Mouse (Mus musculus) urinary bladder, postnatal 10 days (tissue): Measurements from ENCODE around the gene Mdga2.

Experiments
- DNase-seq: peaks from one replicate; pipeline ENCODE4 v3.0.0; 2022; ENCODE audit warnings: low spot score

Gene Mdga2

GRCm38 (mm10) chr12:67056621-67057020 lies 165.7 kb downstream of the Mdga2 start:
- no peak for DNase-seq

GRCm38 (mm10) chr12:67045099-67045750 lies 177.1 kb downstream of the Mdga2 start:
- no peak for DNase-seq

GRCm38 (mm10) chr12:67041865-67042264 lies 180.5 kb downstream of the Mdga2 start:
- DNase-seq: no peak

- no peak for DNase-seq
Measured at GRCm38 (mm10) chr12:67035509-67036261, 186.7 kb downstream of the Mdga2 start.

GRCm38 (mm10) chr12:67017192-67017591 lies 205.2 kb downstream of the Mdga2 start:
- no peak for DNase-seq

GRCm38 (mm10) chr12:67011368-67011767 lies 211.0 kb downstream of the Mdga2 start:
- no peak for DNase-seq

GRCm38 (mm10) chr12:67010318-67010717 lies 212.0 kb downstream of the Mdga2 start:
- DNase-seq: no peak

- no peak for DNase-seq
Measured at GRCm38 (mm10) chr12:67009191-67009590, 213.2 kb downstream of the Mdga2 start.

- no peak for DNase-seq
Measured at GRCm38 (mm10) chr12:66954129-66954528, 268.2 kb downstream of the Mdga2 start.

- no peak for DNase-seq
Measured at GRCm38 (mm10) chr12:66915741-66916140, 306.6 kb downstream of the Mdga2 start.

- DNase-seq: no peak
Measured at GRCm38 (mm10) chr12:66899366-66899765, 323.0 kb downstream of the Mdga2 start.

GRCm38 (mm10) chr12:66896790-66897189 lies 325.6 kb downstream of the Mdga2 start:
- no peak for DNase-seq

GRCm38 (mm10) chr12:66890296-66890695 lies 332.1 kb downstream of the Mdga2 start:
- no peak for DNase-seq

- no peak for DNase-seq
Measured at GRCm38 (mm10) chr12:66889276-66889675, 333.1 kb downstream of the Mdga2 start.

GRCm38 (mm10) chr12:66888636-66889035 lies 333.7 kb downstream of the Mdga2 start:
- DNase-seq: no peak

GRCm38 (mm10) chr12:66866199-66866598 lies 356.1 kb downstream of the Mdga2 start:
- DNase-seq: no peak

GRCm38 (mm10) chr12:66853167-66853566 lies 369.2 kb downstream of the Mdga2 start:
- DNase-seq: no peak

GRCm38 (mm10) chr12:66840336-66840735 lies 382.0 kb downstream of the Mdga2 start:
- no peak for DNase-seq

- no peak for DNase-seq
Measured at GRCm38 (mm10) chr12:66755653-66756052, 466.7 kb downstream of the Mdga2 start.

- DNase-seq: no peak
Measured at GRCm38 (mm10) chr12:66734536-66734935, 487.8 kb downstream of the Mdga2 start.

- no peak for DNase-seq
Measured at GRCm38 (mm10) chr12:66724474-66724873, 497.9 kb downstream of the Mdga2 start.

- DNase-seq: no peak
Measured at GRCm38 (mm10) chr12:66708334-66708733, 514.0 kb downstream of the Mdga2 start.

- DNase-seq: no peak
Measured at GRCm38 (mm10) chr12:66707431-66707830, 514.9 kb downstream of the Mdga2 start.

GRCm38 (mm10) chr12:66705015-66705414 lies 517.3 kb downstream of the Mdga2 start:
- DNase-seq: no peak
